Mouse (Mus musculus) kidney, adult 2 months (tissue): ENCODE data around the gene Pou3f1.

Experiments
- CTCF ChIP-seq: fragments of 200-500 bp; conservative IDR thresholded peaks from 2 replicates; pipeline ENCODE4 v1.5.1; 2011; ENCODE audit warnings: low read depth, mild to moderate bottlenecking, control low read depth, low read length, moderate library complexity, mixed read lengths; ENCODE audit not compliant: insufficient read depth, insufficient read length
- POLR2A ChIP-seq: fragments of 200-500 bp; IDR thresholded peaks from one replicate; pipeline ENCODE4 v1.6.1; 2011; ENCODE audit warnings: low read depth, low read length, control low read depth

DNA sequence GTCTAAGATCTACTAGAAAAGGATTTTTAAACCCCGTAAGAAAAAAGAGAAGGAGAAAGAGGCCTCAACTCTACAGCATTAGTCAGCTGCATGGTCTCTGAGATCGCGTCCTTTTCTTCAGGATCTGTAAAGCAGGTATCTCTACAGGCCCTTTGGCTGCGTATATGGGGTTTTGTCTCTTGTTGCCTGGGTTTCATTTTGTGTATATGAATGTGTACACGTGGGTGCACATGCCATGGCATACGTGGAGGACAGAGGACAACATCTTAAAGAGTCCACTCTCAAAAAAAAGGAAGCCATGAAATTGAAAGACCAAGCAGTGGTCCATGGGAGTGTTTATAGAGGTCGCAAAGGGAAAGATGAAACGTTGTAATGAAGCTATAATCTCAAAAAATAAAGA, 34.8 kb downstream of the Pou3f1 start:
- TF ChIP-seq CTCF (no peak), POLR2A (no peak)
